Mouse (Mus musculus): ENCODE measurements around the gene Zdhhc12. TPM values are rescaled to one million over a fixed set of nuclear protein-coding genes. Genes with fewer than 3 reads are reported as not detected.

The Zdhhc12 gene
- polyA plus RNA-seq, 1 experiment: 146 TPM

GRCm38 (mm10) chr2:30042445-30042844, 51.0 kb downstream of the Zdhhc12 start:
- no peak for TF ChIP-seq POLR2A (IDR thresholded peaks at IDR 0.05; ENCODE audit: control insufficient read depth, extremely low read depth, insufficient read depth, low read length, poor library complexity)
- peak; percentile 91 for TF ChIP-seq CTCF (IDR thresholded peaks at IDR 0.05; ENCODE audit: borderline replicate concordance, control insufficient read depth, extremely low read depth, insufficient read depth, low read length, poor library complexity)
- peak; percentile 84 for DNase-seq
- WGBS: 11% methylated on average over 4 of the region's 4 CpGs
- H3K4me1 ChIP-seq (replicated peaks; ENCODE audit: control insufficient read depth, insufficient read depth, low read length): no peaks in the 10 kb centered on the region
- H3K27me3 ChIP-seq (ENCODE audit: control insufficient read depth, insufficient read depth, low read length): no peaks in the 10 kb centered on the region
- no peak overlapping the region for H3K4me3 ChIP-seq (ENCODE audit: control insufficient read depth, insufficient read depth, low read length)
- H3K36me3 ChIP-seq (ENCODE audit: control insufficient read depth, insufficient read depth, low read length): no peaks in the 10 kb centered on the region
- H3K27ac ChIP-seq (ENCODE audit: control insufficient read depth, insufficient read depth, low read length): no peak overlapping the region

Other genes with a start within 250 kb of the Zdhhc12 start
- 9.9 and 10.4 TPM in 2 replicates for gene Cercam, start 224.5 kb downstream of the Zdhhc12 start, polyA plus RNA-seq (2012; rRNA removed)
- 60.7 and 70.7 TPM in 2 replicates for gene Odf2, start 204.4 kb downstream of the Zdhhc12 start, polyA plus RNA-seq (2012; rRNA removed)
- 36.6 and 38.4 TPM in 2 replicates for gene Gle1, start 158.2 kb downstream of the Zdhhc12 start, polyA plus RNA-seq (2012; rRNA removed)
- gene Sptan1, start 128.1 kb downstream of the Zdhhc12 start, polyA plus RNA-seq (2012; rRNA removed): 161 and 168 TPM in 2 replicates
- 18.3 and 23.1 TPM in 2 replicates for gene Wdr34, start 44.8 kb downstream of the Zdhhc12 start, polyA plus RNA-seq (2012; rRNA removed)
- gene Set, start 36.3 kb downstream of the Zdhhc12 start, polyA plus RNA-seq (2012; rRNA removed): 71.7 and 103 TPM in 2 replicates
- gene Pkn3, start 16.0 kb downstream of the Zdhhc12 start, polyA plus RNA-seq (2012; rRNA removed): 8.0 and 8.8 TPM in 2 replicates
- gene Zer1, start 30.9 kb upstream of the Zdhhc12 start, polyA plus RNA-seq (2012; rRNA removed): 140 and 153 TPM in 2 replicates
- 92.3 and 92.9 TPM in 2 replicates for gene Tbc1d13, start 40.1 kb upstream of the Zdhhc12 start, polyA plus RNA-seq (2012; rRNA removed)
- 37.8 and 40.3 TPM in 2 replicates for gene Endog, start 77.8 kb upstream of the Zdhhc12 start, polyA plus RNA-seq (2012; rRNA removed)
- 41.9 and 44.9 TPM in 2 replicates for gene Spout1, start 84.8 kb upstream of the Zdhhc12 start, polyA plus RNA-seq (2012; rRNA removed)
- gene Kyat1, start 112.2 kb upstream of the Zdhhc12 start, polyA plus RNA-seq (2012; rRNA removed): 32.3 and 35.3 TPM in 2 replicates
- 27.3 and 31.0 TPM in 2 replicates for gene Lrrc8a, start 144.1 kb upstream of the Zdhhc12 start, polyA plus RNA-seq (2012; rRNA removed)
- 14.8 and 15.5 TPM in 2 replicates for gene Gm28035, start 146.9 kb upstream of the Zdhhc12 start, polyA plus RNA-seq (2012; rRNA removed)
- 10.7 and 18.1 TPM in 2 replicates for gene Phyhd1, start 172.6 kb upstream of the Zdhhc12 start, polyA plus RNA-seq (2012; rRNA removed)
- gene Gm28038, start 187.4 kb upstream of the Zdhhc12 start, polyA plus RNA-seq (2012; rRNA removed): not detected in 2 replicates
- gene Dolk, start 192.7 kb upstream of the Zdhhc12 start, polyA plus RNA-seq (2012; rRNA removed): 20.0 and 22.1 TPM in 2 replicates
- gene Nup188, start 192.7 kb upstream of the Zdhhc12 start, polyA plus RNA-seq (2012; rRNA removed): 77.4 and 107 TPM in 2 replicates

All from thymus, adult 2 months (tissue).